Comparison of ENCODE assay signal across 8 mouse cellular contexts in the genomic region with DNA sequence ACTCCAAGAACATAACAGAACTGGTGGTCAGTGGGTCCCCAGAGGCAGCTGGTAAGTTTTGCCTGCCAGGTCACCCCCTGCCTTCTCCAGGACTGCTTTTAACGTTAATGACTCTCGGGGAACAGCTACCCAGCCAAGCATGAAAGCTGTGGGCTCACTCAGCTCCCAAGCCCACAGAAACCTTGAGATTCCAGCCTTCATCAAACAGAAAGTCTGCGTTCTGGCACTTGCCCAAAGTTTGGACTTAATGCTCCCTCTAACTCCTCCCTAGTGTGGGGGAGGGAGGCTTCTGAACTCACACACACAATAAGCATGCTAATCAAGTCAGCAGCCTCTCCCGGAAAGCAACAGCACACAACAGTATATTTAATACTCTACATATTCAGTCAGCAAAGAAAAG.
DNase-seq lines count a peak whose midpoint lies in the region; ATAC-seq lines count a peak whose summit lies in the region.

No protein-coding gene starts in this region.

- no peaks in the 10 kb centered on the region for H3K9me3 ChIP-seq in embryonic facial prominence, embryonic 14.5 days (ENCODE audit: control insufficient read depth, low read length)
- no peaks in the 10 kb centered on the region for H3K9me3 ChIP-seq in heart, embryonic 16.5 days (replicated peaks; ENCODE audit: control insufficient read depth, low read length)
- no peaks in the 10 kb centered on the region for H3K9me3 ChIP-seq in midbrain, embryonic 13.5 days

- peak overlapping the region; percentile 23 for H3K4me2 ChIP-seq in embryonic facial prominence, embryonic 14.5 days (ENCODE audit: low read depth, low read length)
- H3K4me2 ChIP-seq in heart, embryonic 16.5 days (ENCODE audit: low read depth, low read length) = peak overlapping the region; percentile 25; the same call in 1 of the 2 replicates
- H3K4me2 ChIP-seq in midbrain, embryonic 13.5 days (replicated peaks) = no peak overlapping the region

- H3K36me3 ChIP-seq in embryonic facial prominence, embryonic 14.5 days (ENCODE audit: control insufficient read depth, insufficient read depth, low read length) = peaks cover 37% of the 10 kb centered on the region
- peaks cover 15% of the 10 kb centered on the region for H3K36me3 ChIP-seq in heart, embryonic 16.5 days (ENCODE audit: control insufficient read depth, insufficient read depth)
- peaks cover 7% of the 10 kb centered on the region; the same call in 1 of the 2 replicates for H3K36me3 ChIP-seq in midbrain, embryonic 13.5 days

- intact Hi-C loops in left cerebral cortex, postnatal 25 days (cut with DNase I) = no loop called here

- no peak overlapping the region for H3K4me3 ChIP-seq in embryonic facial prominence, embryonic 14.5 days (ENCODE audit: low read depth, low read length)
- H3K4me3 ChIP-seq in heart, embryonic 16.5 days (ENCODE audit: low read length) = no peak overlapping the region
- no peak overlapping the region for H3K4me3 ChIP-seq in midbrain, embryonic 13.5 days (replicated peaks)

- peak overlapping the region; percentile 72 for H3K27ac ChIP-seq in embryonic facial prominence, embryonic 14.5 days (replicated peaks; ENCODE audit: low read depth, low read length)
- H3K27ac ChIP-seq in heart, embryonic 16.5 days (ENCODE audit: low read length) = peak overlapping the region; percentile 76
- H3K27ac ChIP-seq in midbrain, embryonic 13.5 days = peak overlapping the region; percentile 75

- peaks cover 26% of the 10 kb centered on the region for H3K4me1 ChIP-seq in embryonic facial prominence, embryonic 14.5 days (ENCODE audit: control insufficient read depth, insufficient read depth, low read length)
- peaks cover 23% of the 10 kb centered on the region for H3K4me1 ChIP-seq in heart, embryonic 16.5 days (ENCODE audit: control insufficient read depth, insufficient read depth, low read length)
- peaks cover 26% of the 10 kb centered on the region for H3K4me1 ChIP-seq in midbrain, embryonic 13.5 days (replicated peaks)

- no peak overlapping the region for H3K9ac ChIP-seq in embryonic facial prominence, embryonic 14.5 days (ENCODE audit: low read depth, low read length)
- peak overlapping the region; percentile 41; the same call in 1 of the 2 replicates for H3K9ac ChIP-seq in heart, embryonic 16.5 days (ENCODE audit: low read length)
- no peak overlapping the region for H3K9ac ChIP-seq in midbrain, embryonic 13.5 days (replicated peaks)

- WGBS in embryonic facial prominence, embryonic 14.5 days = 11% methylated on average over 4 of the region's 4 CpGs
- WGBS in heart, embryonic 16.5 days = 10% methylated on average over 4 of the region's 4 CpGs
- WGBS in midbrain, embryonic 13.5 days = 2% methylated on average over 4 of the region's 4 CpGs

- ATAC-seq in embryonic facial prominence, embryonic 14.5 days (ENCODE audit: low read depth) = peak; percentile 89
- peak; percentile 63; the same call in 1 of the 2 replicates for ATAC-seq in heart, embryonic 16.5 days (replicated peaks; ENCODE audit: extremely low read depth, insufficient read depth, low FRiP score)
- peak; percentile 88 for ATAC-seq in midbrain, embryonic 13.5 days
- no peak for ATAC-seq in megakaryocyte-erythroid progenitor cell, adult 5-6 weeks (replicated peaks; ENCODE audit: low FRiP score, low TSS enrichment, poor library complexity, severe bottlenecking)

- DNase-seq in urinary bladder, postnatal 36 days (ENCODE audit: low spot score in 2 of 2) = peak; percentile 20 to 37
- no peak for DNase-seq in urinary bladder, postnatal 10 days (ENCODE audit: low spot score)
- DNase-seq in embryonic facial prominence, embryonic 14.5 days (ENCODE audit: low spot score) = peak; percentile 95
- peak; percentile 91 for DNase-seq in kidney, postnatal 14 days
- DNase-seq in left cerebral cortex, postnatal 25 days (ENCODE audit: low spot score in 2 of 2) = no peak

- no peaks in the 10 kb centered on the region for H3K27me3 ChIP-seq in embryonic facial prominence, embryonic 14.5 days (replicated peaks; ENCODE audit: control insufficient read depth, insufficient read depth, low read length)
- H3K27me3 ChIP-seq in heart, embryonic 16.5 days (ENCODE audit: control insufficient read depth, insufficient read depth, low read length) = no peaks in the 10 kb centered on the region
- H3K27me3 ChIP-seq in midbrain, embryonic 13.5 days = no peaks in the 10 kb centered on the region

Comparison
In these comparisons a context has a peak if more than half of its experiments do, and no peak if none do; other contexts are left out.
1. DNase-seq: peak in urinary bladder, postnatal 36 days (2 of 2), embryonic facial prominence, embryonic 14.5 days (single experiment) and kidney, postnatal 14 days (single experiment); none in urinary bladder, postnatal 10 days (single experiment) and left cerebral cortex, postnatal 25 days (0 of 2).
2. Peak in every context shown above with its lines, with median percentiles within 50 percentile points of each other: H3K27ac ChIP-seq.